Mouse (Mus musculus): ENCODE data around the gene Ormdl2.
"Not testable (repeated sequence)": the region's sequence is repeated elsewhere in the genome, so short reads cannot be mapped to it uniquely, and the experiment has no call there.

Ormdl2 gene

DNA sequence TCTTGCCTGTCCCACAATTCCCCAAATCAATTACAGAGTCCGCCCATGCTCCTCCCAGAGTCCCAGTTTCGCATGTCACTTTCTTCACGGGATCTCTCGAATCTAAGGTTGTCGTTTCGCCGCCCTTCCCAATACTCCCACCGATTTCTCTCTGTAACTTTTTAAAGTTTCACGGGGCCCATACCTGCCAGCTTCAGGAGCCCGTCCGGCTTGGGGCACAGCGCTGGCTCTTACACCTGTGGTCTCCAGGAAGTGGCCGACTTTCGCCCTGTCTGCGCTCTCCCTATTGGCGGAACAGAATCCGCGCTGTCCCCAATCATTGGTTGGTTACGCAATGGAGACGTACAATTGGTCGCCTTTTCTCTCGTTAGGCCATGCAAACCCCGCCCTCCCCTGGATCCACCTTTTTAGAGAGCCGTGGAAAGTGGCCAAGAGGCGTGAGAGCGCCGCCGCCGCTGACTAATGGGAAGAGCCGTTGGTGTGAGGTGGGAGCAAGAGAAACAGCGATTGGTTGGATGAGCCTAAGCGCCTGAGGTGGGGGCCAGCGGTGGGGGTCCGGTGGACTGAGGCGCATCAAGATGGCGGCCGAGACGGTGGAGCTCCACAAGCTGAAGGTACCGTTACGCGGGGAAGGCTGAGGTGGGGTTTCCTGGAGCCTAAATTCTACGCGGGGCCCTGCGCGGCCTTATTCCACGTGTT, at the start of gene Ormdl2:
TSS of gene Ormdl2 (minus strand) at position 288 of the 699 bp plus-strand sequence.
- peak; percentile 100 for DNase-seq

DNA sequence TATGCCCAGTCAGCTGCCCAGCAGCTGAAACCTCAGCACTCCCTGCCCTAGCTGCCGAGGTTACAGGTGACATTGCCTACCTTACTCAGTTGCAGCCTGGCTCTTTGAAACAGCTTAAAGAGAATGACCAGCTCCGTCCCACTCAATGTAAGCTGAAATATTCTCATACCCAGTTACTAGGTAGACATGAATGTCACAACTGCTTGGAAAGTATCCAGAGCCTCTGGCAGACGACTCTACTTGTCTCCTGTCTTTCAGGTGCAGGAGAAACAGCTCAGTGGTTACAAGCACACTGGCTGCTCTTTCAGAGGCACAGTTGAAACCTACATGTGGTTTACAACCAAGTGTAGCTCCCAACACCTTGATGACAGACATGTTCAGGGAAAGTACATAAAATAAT, 48.9 kb upstream of the Ormdl2 start:
- DNase-seq, result no peak

DNA sequence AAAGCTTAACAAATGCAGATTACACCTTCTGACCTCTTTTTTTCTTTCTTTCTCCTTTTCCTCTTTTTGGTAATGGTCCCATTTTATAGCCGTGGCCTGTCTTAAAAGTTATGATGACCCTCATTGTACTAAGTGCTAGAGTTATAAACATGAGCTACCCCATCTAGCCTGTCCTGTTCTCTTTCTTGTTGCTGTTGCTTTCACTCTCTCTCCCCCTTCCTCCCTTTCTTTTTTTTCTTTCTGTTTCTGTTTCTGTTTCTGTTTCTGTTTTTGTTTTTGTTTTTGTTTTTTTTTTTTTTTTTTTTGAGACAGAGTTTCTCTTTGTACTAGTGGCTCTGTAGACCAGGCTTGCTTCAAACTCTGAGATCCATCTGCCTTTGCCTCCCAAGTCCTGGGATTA, 45.1 kb upstream of the Ormdl2 start:
- no peak for DNase-seq

DNA sequence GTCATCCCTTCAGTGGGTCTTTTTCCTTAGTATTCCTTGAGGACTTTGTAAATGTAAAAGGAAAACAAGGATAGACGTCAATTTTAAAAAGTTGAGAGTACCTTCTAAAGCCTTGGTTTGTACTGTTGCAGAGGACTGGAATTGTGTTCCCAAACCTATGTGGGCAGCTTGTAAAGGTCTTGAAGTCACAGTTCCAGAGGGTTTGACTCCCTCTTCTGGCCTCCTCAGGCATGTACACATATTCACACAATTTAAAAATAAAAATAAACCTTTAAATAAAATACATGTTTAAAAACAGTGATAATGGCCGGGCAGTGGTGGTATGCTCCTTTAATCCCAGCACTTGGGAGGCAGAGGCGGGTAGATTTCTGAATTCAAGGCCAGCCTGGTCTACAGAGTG, 44.6 kb upstream of the Ormdl2 start:
- peak; percentile 18 for DNase-seq

DNA sequence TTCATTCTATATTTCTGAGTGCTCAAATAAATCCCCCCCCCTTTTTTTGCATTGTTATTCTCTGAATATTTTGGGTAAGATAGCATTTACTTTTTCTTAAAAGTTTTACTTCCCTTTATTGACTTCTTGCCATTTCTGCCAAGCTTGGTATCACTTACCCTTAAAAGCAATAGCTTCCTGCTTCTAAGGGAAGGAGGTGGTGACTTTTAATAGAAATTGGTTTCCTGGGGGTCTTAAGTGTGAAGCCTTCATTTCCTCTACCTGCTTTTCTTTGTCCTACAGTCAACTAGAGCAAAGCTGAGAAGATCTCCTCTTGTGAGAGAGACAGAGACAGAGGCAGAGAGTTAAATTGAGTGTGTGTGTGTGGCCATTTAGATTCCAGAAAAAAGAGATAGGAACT, 39.7 kb upstream of the Ormdl2 start:
- DNase-seq, result no peak

DNA sequence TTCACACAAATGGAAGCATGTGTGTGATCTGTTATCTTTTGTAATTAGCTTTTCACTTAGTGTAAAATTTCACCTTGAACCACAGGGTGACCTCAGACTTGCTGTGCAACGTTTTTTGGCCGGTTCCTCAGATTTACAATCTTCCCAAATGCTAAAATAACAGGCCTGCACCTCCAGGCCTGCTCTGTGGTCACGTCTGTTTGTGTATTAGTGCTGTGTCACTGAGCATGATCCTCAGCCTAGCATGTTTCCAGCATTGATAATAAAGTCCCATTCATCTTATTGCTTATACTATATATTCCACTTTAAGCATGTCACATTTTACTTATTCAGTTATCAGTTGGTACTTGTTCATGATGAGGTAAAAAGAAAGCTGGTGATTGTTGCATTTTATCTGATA, 28.9 kb upstream of the Ormdl2 start:
- DNase-seq, result no peak

DNA sequence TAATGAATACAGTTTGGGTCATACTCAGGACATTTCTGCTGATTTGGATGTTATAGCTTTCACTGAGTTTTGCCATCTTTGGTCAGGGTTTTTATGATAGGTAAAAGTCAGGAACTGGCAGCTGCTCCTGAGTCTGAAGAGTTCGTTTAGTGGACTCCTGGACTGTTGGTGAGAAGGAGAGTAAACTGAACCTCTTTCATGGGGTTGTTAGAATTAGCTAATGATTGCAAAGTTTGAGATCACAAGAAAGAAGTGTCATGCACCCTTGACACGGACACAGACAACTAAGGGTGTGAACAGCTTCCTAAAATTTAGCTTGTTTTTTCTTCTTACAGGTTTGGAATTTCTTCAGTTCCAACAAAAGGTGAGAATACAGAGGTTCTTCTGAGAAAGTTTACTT, 27.0 kb upstream of the Ormdl2 start:
- no peak for DNase-seq

DNA sequence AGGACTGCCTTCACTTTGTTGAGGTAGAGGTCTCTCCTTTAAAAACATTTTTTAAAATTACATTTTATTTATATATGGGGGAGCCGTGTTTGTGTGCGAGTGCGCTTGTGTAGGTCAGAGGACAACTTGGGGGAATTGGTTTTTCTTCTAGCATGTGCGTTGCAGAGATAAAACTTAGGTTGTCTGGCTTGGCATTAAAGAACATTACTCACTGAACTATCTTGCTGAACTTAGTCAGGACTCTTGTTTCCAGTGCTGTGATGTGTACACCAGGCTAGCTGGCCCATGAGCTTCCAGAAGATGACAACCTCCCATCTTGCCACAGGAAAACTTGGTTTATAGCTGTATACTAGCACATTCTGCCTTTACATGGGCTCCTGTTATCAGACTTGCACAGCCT, 25.2 kb upstream of the Ormdl2 start:
- DNase-seq, result no peak

DNA sequence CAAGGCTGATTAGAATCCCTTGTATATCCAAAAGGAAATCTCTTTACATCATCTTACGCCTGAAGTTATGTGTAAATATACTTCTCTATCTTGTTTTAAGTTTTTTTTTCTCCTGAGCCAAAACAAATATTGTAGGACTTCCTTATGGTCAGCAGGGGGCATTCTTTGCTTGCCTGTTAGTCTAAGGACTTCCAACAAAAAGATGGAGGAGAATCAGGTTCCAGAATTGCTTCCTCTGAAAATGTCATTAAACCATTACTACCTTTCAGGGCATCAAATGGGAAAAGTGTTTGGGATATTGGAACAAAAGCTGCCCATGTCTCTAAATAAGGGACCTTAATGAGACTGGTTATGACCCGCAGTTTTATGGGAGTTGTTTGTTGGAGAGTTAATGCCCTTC, 24.1 kb upstream of the Ormdl2 start:
- peak; percentile 51 for DNase-seq

DNA sequence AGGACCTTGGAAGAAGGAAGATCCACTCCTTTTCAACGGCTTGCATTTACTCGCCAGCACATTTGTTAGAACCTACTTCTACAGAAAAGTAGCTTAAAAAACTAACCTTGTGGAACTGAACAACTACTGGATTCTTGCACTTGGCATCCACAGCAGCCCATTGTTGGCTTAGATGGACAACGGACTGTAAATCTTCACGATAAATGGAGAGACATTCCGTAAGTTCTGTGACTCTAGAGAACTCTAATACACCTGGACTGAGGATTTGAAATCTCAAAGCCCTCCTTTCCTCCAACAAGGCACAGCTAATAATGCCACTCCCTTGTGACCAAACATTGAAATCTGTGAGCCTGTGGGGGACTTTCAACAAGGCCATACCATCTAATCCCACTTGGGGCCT, 21.8 kb upstream of the Ormdl2 start:
- no peak for DNase-seq

DNA sequence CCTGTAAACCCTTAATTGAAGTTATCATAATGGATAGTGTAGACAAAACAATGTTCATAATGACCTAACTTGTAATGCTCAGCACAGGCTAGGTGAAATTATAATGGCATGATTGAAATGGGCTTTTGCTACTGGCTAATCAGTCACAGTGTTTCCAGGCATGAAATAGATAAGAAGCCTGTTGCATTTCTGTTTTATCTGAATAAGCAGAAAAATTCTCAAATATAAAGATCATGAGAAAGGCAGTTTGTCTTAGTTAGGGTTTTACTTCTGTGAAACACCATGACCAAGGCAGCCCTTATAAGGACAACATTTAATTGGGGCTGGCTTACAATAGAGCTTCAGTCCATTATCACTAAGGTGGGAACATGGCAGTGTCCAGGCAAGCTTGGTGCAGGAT, 19.2 kb upstream of the Ormdl2 start:
- DNase-seq, result no peak

DNA sequence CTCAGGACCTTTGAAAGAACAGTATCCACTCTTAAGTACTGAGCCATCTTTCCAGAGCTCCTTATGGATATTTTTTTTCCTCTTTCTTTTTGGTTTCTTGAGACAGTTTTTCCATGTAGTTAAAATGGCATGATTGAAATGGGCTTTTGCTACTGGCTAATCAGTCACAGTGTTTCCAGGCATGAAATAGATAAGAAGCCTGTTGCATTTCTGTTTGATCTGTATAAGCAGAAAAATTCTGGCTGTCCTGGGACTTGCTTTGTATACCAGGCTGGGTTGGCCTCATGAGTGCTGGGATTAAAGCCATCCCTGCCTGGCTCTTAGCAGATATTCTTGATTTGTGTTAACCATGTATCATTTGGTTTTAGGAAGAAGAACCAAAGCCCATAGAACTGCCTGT, 18.0 kb upstream of the Ormdl2 start:
- no peak for DNase-seq

DNA sequence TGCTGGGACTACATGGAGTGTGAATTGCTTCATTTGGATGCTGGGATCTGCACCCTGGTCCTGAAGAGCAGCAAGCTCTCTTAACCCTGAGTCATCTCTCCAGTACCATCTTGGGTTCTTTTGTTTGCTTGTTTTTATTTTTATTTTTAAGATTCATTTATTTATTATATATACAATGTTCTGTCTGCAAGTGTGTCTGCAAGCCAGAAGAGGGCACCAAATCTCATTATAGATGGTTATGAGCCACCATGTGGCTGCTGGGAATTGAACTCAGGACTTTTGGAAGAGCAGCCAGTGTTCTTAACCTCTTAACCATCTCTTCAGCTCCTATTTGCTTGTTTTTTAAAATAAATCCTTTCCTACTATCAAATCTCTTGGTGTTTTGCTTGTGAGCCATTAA, 16.0 kb upstream of the Ormdl2 start:
- DNase-seq, result no peak

DNA sequence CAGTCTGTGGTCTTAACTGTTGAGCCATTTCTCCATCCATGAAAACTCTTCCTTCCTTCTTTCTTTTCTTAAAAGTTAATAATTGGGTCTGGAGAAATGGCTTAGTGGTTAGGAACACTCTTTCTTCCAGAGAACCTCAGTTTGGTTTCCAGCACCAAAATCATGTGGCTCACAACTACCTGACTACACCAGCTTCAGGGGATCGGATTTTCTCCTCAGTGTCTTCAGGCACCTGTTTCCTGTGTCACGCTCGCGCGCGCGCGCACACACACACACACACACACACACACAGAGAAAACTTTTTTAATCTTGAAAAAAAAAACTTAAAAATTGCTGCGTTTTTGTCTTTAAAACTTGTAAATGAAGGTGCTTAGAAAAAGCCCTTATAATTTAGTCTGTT, 2.4 kb upstream of the Ormdl2 start:
- no peak for DNase-seq

DNA sequence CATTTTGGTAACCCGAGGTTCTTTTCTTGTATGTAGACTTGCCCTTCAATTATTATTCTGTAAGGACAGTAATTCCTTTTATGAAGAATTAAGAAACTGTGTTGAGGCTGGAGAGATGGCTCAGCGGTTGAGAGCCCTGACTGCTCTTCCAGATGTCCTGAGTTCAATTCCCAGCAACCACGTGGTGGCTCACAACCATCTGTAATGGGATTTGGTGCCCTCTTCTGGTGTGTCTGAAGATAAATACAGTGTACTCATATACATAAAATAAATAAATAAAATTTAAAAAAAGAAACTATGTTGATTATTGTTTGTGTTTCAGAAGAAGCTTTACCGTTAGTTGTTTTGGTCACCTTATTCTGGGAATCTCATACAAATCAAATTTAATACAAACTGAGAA, 1.6 kb upstream of the Ormdl2 start:
- DNase-seq, result not testable (repeated sequence)

DNA sequence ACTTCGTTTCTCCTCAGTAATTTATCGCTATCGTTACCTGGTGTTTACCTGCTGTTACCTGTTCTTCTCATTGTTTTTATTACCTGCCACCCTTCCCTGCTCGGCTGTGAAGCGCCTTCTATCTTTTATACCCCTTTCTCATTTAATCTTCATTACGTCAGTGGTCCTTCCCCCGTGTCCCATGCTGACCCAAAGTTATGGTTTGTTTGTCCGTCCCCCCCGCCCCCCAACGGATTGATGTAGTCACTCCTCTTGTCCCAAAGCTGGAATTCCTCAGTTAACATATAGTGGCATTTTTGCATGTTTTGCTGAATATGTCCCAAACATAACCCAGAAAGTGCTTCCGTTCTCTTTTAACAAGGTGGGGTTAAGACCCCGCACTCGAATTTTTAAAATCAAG, 690 bp upstream of the Ormdl2 start:
- DNase-seq, result no peak

DNA sequence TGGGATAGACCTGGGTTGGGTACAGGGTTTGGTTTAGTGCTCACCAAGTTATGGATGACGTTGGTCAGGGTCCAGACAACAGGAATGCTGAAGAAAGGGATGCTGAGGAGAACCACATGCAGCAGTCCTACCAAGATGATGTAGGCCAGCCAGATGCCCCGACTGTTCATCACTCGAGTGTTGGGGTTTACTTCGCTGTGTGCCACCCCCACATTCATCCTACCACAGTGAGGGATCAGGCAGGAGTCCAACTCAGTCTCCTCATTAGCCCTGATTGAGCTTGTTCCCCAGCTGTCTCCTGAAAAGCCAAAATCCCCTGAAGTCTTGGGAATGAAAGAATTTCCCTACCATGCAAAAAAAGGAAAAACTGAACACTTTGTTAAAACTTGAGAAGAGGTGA, 1.2 kb downstream of the Ormdl2 start:
- DNase-seq, result no peak

DNA sequence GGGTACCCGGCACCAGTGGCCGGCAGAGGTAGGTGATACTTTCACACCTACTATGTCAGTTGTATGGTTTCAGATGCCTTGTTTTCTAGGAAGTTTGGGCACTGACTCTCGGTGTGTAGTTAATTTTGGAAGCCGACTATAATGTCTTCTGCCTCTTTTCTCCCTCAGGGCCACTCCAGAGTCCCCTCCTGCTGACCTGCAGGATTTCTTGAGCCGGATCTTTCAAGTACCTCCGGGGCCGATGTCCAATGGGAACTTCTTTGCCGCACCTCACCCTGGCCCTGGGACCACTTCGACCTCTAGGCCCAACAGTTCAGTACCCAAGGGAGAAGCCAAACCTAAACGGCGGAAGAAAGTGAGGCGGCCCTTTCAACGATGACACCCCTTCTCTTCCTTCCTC, 4.4 kb downstream of the Ormdl2 start, which contains the start of gene Sarnp:
TSS of gene Sarnp (plus strand) at position 301 of the 400 bp plus-strand sequence.
- no peak for DNase-seq

DNA sequence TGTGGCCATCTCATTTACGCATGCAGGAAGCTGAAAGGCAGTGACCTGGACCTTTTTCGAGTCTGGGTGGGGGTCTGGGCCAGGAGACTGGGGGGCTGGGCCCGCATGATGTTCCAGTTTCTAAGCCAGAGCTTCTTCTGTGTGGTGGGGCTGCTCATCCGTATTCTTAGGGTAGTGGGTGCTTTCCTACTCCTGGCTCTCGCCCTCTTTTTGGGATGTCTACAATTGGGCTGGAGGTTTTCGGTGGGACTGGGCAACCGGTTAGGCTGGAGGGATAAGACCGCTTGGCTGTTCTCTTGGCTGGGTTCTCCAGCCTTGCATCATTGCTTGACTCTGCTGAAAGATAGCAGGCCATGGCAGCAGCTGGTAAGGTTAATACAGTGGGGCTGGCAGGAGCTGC, 14.4 kb downstream of the Ormdl2 start:
- no peak for DNase-seq

DNA sequence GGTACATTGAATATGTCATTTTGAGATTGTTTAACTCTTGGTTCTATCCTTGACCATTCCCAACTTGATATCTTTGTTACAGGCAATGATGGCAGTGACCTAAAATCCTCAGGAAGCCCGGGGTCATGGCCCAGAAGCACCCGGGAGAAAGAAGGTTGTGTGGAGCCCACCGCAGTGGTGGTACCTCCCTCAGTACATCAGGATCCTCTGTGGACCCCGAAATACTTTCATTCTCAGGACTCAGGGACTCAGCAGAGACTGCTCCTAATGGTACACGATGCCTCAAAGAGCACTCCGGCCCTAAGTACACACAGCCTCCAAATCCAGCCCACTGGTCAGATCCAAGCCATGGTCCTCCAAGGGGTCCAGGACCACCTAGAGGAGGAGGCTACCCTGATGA, 15.4 kb downstream of the Ormdl2 start:
- DNase-seq, result no peak

DNA sequence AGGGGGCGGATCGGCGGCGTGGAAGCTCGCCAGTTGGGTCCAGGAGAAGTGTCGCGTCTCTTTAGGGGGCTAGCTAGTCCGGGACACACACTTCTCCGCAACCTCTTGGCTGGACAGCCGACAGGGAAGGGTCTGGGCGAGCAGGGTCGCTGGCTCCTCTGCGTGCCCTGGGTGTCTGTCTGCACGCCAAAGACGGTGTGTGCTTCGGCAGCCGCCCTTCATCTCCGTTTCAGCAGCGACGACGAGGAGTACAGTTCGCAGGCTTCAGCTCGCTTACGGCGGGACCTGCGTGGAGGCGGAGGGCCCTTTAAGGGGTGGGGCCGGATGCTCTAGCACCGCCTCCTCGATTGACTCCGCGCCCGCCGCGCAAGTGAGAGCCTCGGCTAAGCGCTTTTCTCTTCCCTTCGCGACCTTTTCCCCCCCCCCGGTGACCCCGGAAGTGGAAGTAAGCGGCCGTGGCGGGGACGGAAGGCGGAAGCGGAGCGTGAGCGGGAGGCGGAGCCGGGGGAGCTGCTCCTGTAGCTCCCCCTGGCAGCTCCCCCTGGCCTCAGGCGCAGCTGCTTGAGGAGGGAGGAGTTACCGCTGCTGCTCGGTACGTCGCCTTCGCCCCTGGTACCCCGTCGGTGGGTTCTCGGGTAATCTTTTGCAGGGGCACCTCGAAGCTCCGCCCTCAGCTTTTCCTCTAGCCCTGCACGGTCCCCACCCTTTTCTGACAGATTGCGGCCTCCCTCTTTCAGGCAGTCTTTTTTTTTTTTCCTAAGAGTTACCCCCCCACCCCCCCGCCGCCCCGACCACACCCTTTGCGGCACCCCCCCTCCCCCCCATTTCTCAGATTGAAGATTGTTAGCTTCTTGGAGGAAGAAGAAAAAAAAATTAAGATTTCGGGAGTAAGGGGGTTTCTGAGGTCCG, 16.1 kb downstream of the Ormdl2 start:
- DNase-seq, result peak; percentile 98

DNA sequence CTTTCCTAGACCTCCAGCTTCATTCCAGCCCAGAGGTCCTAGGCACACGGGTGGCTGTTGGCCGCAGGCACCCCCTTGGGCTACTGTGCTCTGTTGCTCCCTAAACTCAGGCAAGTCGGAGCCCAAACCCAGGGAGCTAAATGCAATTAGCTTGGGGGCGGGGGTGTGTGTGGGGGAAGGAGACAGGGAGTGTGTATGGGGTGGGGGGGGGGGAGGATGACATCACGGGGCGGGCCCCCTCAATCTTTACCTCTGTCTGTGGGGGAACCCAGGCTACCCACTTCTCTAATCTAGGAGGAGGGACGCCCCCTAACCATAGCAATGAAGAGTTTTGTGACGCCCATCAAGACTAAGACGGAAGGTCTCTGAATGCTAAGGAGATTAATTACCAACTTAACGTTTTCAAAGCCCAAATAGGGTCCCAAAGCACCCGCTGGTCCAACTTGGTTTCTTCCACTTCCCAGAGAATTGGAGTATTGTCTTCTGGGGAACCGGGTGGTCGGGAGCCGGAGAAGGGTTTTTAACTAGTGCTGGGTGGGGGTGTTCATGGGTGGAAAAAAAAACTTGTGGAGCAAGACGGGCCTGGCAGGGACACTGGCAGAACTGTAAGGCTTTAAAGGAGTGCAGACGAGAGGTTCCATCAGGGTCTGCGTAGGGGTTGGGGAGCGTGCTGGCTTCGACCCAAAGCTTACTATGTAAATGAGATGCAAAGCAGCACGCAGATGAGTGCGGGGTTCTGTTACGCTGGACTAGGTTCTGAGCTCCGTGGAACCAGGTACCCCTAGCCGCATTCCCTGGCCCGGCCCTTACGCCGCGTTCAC, 17.0 kb downstream of the Ormdl2 start, which contains the start of gene Tmem198b:
TSS of gene Tmem198b (minus strand) at position 100 of the 821 bp plus-strand sequence.
- peak; percentile 69 for DNase-seq

DNA sequence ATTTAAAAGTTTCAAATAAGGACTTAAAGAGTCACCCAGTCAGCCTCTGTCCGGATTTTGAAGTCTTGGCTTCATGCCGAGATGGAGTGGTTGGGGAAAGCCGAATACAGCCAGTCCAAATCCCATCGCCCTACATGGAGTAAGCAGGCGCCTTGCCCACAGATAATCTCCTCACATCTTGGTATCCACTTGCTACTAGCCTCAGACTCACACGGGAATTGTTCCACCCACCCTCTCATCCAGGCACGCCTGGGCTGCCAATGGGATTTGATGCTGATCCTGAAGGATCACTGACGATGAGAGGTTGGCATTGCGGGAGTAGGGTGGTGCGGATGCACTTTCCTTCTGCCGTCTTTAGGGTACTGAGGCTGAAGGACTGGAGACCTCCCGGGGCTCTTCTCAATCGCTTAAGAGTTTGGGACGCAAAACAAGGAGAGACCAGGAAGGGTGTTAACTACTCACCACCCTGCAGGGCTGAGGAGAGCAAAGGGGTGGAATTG, 17.6 kb downstream of the Ormdl2 start, which contains the start of gene Dnajc14:
TSS of gene Dnajc14 (plus strand) at position 292 of the 500 bp plus-strand sequence.
- peak; percentile 67 for DNase-seq
